In the genomic region with DNA sequence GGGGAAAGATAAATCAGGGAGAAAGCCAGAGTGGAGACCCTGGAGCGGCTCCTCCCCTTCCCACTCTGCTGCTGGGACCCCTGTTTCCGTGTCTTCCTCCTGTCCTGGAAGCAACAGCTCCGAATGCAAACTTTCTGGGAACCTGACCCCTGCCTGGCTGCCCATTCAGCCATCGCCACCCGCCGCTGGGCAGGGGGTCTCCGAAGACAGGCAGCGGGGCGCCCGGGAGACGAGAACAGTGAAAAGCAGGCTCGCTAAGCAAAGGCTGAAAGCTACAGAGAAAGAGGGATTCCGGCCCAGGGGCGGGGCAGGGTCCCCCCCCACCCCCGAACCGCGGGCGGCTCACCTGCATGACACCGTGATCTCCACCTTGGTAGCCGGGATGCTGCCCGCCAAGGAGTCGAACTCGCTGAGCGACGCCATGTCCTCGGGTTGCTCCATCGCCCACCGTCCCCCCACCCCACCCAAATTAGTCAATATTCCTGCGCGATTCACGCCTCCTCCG, we compare ENCODE assay signal across 8 mouse cellular contexts. TPM values are rescaled to one million over a fixed set of nuclear protein-coding genes. Genes with fewer than 3 reads are reported as not detected.
DNase-seq lines count a peak whose midpoint lies in the region; ATAC-seq and TF ChIP-seq lines count a peak whose summit lies in the region.

No protein-coding gene starts in this region.

- TF ChIP-seq CTCF in E14TG2a.4 (conservative IDR thresholded peaks at IDR 0.05; ENCODE audit: low read length) = no peak

- H3K27me3 ChIP-seq in heart, embryonic 12.5 days (replicated peaks) = peaks cover 62% of the 10 kb centered on the region
- peaks cover 91% of the 10 kb centered on the region for H3K27me3 ChIP-seq in E14TG2a.4 (ENCODE audit: insufficient read depth, low read length)
- H3K27me3 ChIP-seq in forebrain, embryonic 16.5 days (replicated peaks; ENCODE audit: control insufficient read depth, insufficient read depth, low read length) = 0 out of 2 replicates have a peak, but pooled peaks cover 2% of the 10 kb centered on the region
- peaks cover 78% of the 10 kb centered on the region for H3K27me3 ChIP-seq in midbrain, embryonic 10.5 days (ENCODE audit: low read depth, poor library complexity, severe bottlenecking)

- H3K36me3 ChIP-seq in heart, embryonic 12.5 days = no peaks in the 10 kb centered on the region
- no peaks in the 10 kb centered on the region for H3K36me3 ChIP-seq in E14TG2a.4 (ENCODE audit: insufficient read depth, low read length)
- H3K36me3 ChIP-seq in forebrain, embryonic 16.5 days (ENCODE audit: control insufficient read depth, insufficient read depth) = no peaks in the 10 kb centered on the region
- H3K36me3 ChIP-seq in midbrain, embryonic 10.5 days = no peaks in the 10 kb centered on the region

- DNase-seq in heart, postnatal 25 days (ENCODE audit: low spot score) = no peak
- DNase-seq in midbrain, embryonic 10.5 days (ENCODE audit: low spot score) = peak; percentile 48
- no peak for DNase-seq in frontal cortex, postnatal 14 days (ENCODE audit: low spot score in 2 of 2)
- DNase-seq in thymus, postnatal 10 days (ENCODE audit: low spot score in 2 of 2) = no peak
- no peak for DNase-seq in right cerebral cortex, postnatal 10 days (ENCODE audit: low spot score in 2 of 2)

- H3K4me3 ChIP-seq in heart, embryonic 12.5 days = peak overlapping the region; percentile 69
- peak overlapping the region; percentile 81 for H3K4me3 ChIP-seq in E14TG2a.4 (replicated peaks; ENCODE audit: low read length)
- peak overlapping the region; percentile 73 for H3K4me3 ChIP-seq in forebrain, embryonic 16.5 days (replicated peaks; ENCODE audit: low read length)
- H3K4me3 ChIP-seq in midbrain, embryonic 10.5 days = peak overlapping the region; percentile 83

- H3K9ac ChIP-seq in heart, embryonic 12.5 days = peak overlapping the region; percentile 80
- H3K9ac ChIP-seq in forebrain, embryonic 16.5 days (replicated peaks; ENCODE audit: low read depth, low read length) = peak overlapping the region; percentile 68

- H3K4me1 ChIP-seq in heart, embryonic 12.5 days (replicated peaks) = peaks cover 35% of the 10 kb centered on the region
- peaks cover 50% of the 10 kb centered on the region for H3K4me1 ChIP-seq in E14TG2a.4 (replicated peaks; ENCODE audit: low read depth, low read length)
- peaks cover 14% of the 10 kb centered on the region for H3K4me1 ChIP-seq in forebrain, embryonic 16.5 days (replicated peaks; ENCODE audit: control insufficient read depth, insufficient read depth, low read length)
- H3K4me1 ChIP-seq in midbrain, embryonic 10.5 days = peaks cover 56% of the 10 kb centered on the region

- intact Hi-C loops in heart, postnatal 25 days (cut with DNase I) = no loop called here

- 2% methylated on average over 29 of the region's 32 CpGs for WGBS in heart, embryonic 12.5 days
- WGBS in forebrain, embryonic 16.5 days = 0% methylated on average over 32 of the region's 32 CpGs
- WGBS in midbrain, embryonic 10.5 days = under 1% methylated on average over 32 of the region's 32 CpGs

- peak overlapping the region; percentile 100 for H3K4me2 ChIP-seq in heart, embryonic 12.5 days
- peak overlapping the region; percentile 96 for H3K4me2 ChIP-seq in forebrain, embryonic 16.5 days (ENCODE audit: low read length)

- no peak for ATAC-seq in heart, embryonic 12.5 days (ENCODE audit: insufficient number of reproducible peaks, low FRiP score)
- ATAC-seq in forebrain, embryonic 16.5 days = no peak

- 0 out of 2 replicates have a peak overlapping the region, but pooled peaks have one; percentile 10 for H3K27ac ChIP-seq in heart, embryonic 12.5 days (ENCODE audit: poor library complexity, severe bottlenecking)
- H3K27ac ChIP-seq in forebrain, embryonic 16.5 days (ENCODE audit: low read length) = no peak overlapping the region
- H3K27ac ChIP-seq in midbrain, embryonic 10.5 days (replicated peaks) = peak overlapping the region; percentile 86

- H3K9me3 ChIP-seq in heart, embryonic 12.5 days (replicated peaks) = no peaks in the 10 kb centered on the region
- H3K9me3 ChIP-seq in E14TG2a.4 (ENCODE audit: low read length) = no peaks in the 10 kb centered on the region
- no peaks in the 10 kb centered on the region for H3K9me3 ChIP-seq in forebrain, embryonic 16.5 days (ENCODE audit: control insufficient read depth, low read length)
- H3K9me3 ChIP-seq in midbrain, embryonic 10.5 days (replicated peaks) = no peaks in the 10 kb centered on the region

RNA-seq across cellular contexts. Expression of a gene that starts 0.6 kb away (rescaled TPM):
- polyA plus RNA-seq in heart, embryonic 12.5 days (2016; fragmentation: Nextera tagmentation; extraction: Ambion mirVana) = 20.4 and 24.1 TPM in 2 replicates
- total RNA-seq in heart, postnatal 25 days (2021) = 1 to 10 TPM; 5.1 to 5.6 TPM
- polyA plus RNA-seq in forebrain, embryonic 16.5 days (2015; fragmentation: Nextera tagmentation; extraction: Ambion mirVana) = 25.0 and 35.5 TPM in 2 replicates
- polyA plus RNA-seq in midbrain, embryonic 10.5 days (2016; fragmentation: Nextera tagmentation; extraction: Ambion mirVana) = 10.7 and 14.8 TPM in 2 replicates

RNA-seq across cellular contexts. Expression of a gene that starts 26.7 kb away (rescaled TPM):
- 101 and 112 TPM in 2 replicates for polyA plus RNA-seq in heart, embryonic 12.5 days (2016; fragmentation: Nextera tagmentation; extraction: Ambion mirVana)
- 10 to 100 TPM; 29.0 to 29.6 TPM for total RNA-seq in heart, postnatal 25 days (2021)
- 118 and 125 TPM in 2 replicates for polyA plus RNA-seq in forebrain, embryonic 16.5 days (2015; fragmentation: Nextera tagmentation; extraction: Ambion mirVana)
- 205 and 232 TPM in 2 replicates for polyA plus RNA-seq in midbrain, embryonic 10.5 days (2016; fragmentation: Nextera tagmentation; extraction: Ambion mirVana)

RNA-seq across cellular contexts. Expression of a gene that starts 31.3 kb away (rescaled TPM):
- polyA plus RNA-seq in heart, embryonic 12.5 days (2016; fragmentation: Nextera tagmentation; extraction: Ambion mirVana) = 80.0 and 87.6 TPM in 2 replicates
- 100 to 1,000 TPM; 192 to 222 TPM for total RNA-seq in heart, postnatal 25 days (2021)
- 102 and 108 TPM in 2 replicates for polyA plus RNA-seq in forebrain, embryonic 16.5 days (2015; fragmentation: Nextera tagmentation; extraction: Ambion mirVana)
- 62.8 and 67.9 TPM in 2 replicates for polyA plus RNA-seq in midbrain, embryonic 10.5 days (2016; fragmentation: Nextera tagmentation; extraction: Ambion mirVana)
